Mouse (Mus musculus) stomach, postnatal 0 days (tissue): Measurements from ENCODE around the gene Scarf2. TPM values are rescaled to one million over a fixed set of nuclear protein-coding genes. Genes with fewer than 3 reads are reported as not detected.

Experiments
- ATAC-seq: fragments of 200-750 bp; cut with Nextera tagmentation; 2 replicates; pipeline ENCODE4 v1.8.0; 2017; ENCODE audit not compliant: low FRiP score, low TSS enrichment
- DNase-seq: peaks from one replicate; pipeline ENCODE4 v3.0.0-alpha.2; 2016; ENCODE audit warnings: low spot score
- H3K27ac ChIP-seq: fragments of 300-500 bp; sonication (generic); replicated peaks from 2 replicates; pipeline ENCODE4 v1.5.1; 2014; ENCODE audit warnings: mild to moderate bottlenecking, control low read depth
- H3K27me3 ChIP-seq: fragments of 300-500 bp; sonication (generic); 2 replicates; pipeline ENCODE4 v1.6.1; 2014; ENCODE audit warnings: low read length; ENCODE audit not compliant: control insufficient read depth, insufficient read depth
- H3K36me3 ChIP-seq: fragments of 300-500 bp; sonication (generic); 2 replicates; pipeline ENCODE4 v1.6.1; 2014; ENCODE audit warnings: low read length, mixed read lengths; ENCODE audit not compliant: control insufficient read depth, insufficient read depth
- H3K4me1 ChIP-seq: fragments of 300-500 bp; sonication (generic); replicated peaks from 2 replicates; pipeline ENCODE4 v1.6.1; 2014; ENCODE audit warnings: antibody characterized with exemption; ENCODE audit not compliant: control insufficient read depth, insufficient read depth
- H3K4me2 ChIP-seq: fragments of 300-500 bp; sonication (generic); replicated peaks from 2 replicates; pipeline ENCODE4 v1.6.1; 2014; ENCODE audit warnings: low read depth, mild to moderate bottlenecking, control low read depth, moderate library complexity
- H3K4me3 ChIP-seq: fragments of 300-500 bp; sonication (generic); 2 replicates; pipeline ENCODE4 v1.5.1; 2014; ENCODE audit warnings: low read depth, low read length, control low read depth
- H3K9ac ChIP-seq: fragments of 300-500 bp; sonication (generic); 2 replicates; pipeline ENCODE4 v1.6.1; 2014; ENCODE audit warnings: mild to moderate bottlenecking, low read length, control low read depth, mixed read lengths
- H3K9me3 ChIP-seq: fragments of 300-500 bp; sonication (generic); 2 replicates; pipeline ENCODE4 v1.6.1; 2016; ENCODE audit warnings: low read length; ENCODE audit not compliant: control insufficient read depth
- CTCF ChIP-seq: IDR thresholded peaks from 2 replicates; pipeline ENCODE4 v1.5.1; 2016; ENCODE audit warnings: antibody characterized with exemption, low read depth, mild to moderate bottlenecking, moderate library complexity
- EP300 ChIP-seq: optimal IDR thresholded peaks from 2 replicates; pipeline ENCODE3; 2016; ENCODE audit warnings: antibody characterized with exemption
- WGBS: fragments of 180-500 bp; shearing (Covaris S2); extraction: QIAGEN DNeasy Blood & Tissue Kit; methylation state at CpG from one replicate; pipeline ENCODE4 v1.1.7; 2014; 5-methylcytosine and 5-hydroxymethylcytosine counted together
- polyA plus RNA-seq: library from polyadenylated mRNA; unstranded; fragments of >200 nt; fragmentation: Nextera tagmentation; extraction: Ambion mirVana; gene quantifications from 2 replicates; pipeline ENCODE4 v1.2.1, GENCODE M21; 2015

The Scarf2 gene
- 7.8 and 10.7 TPM in 2 replicates for polyA plus RNA-seq

DNA sequence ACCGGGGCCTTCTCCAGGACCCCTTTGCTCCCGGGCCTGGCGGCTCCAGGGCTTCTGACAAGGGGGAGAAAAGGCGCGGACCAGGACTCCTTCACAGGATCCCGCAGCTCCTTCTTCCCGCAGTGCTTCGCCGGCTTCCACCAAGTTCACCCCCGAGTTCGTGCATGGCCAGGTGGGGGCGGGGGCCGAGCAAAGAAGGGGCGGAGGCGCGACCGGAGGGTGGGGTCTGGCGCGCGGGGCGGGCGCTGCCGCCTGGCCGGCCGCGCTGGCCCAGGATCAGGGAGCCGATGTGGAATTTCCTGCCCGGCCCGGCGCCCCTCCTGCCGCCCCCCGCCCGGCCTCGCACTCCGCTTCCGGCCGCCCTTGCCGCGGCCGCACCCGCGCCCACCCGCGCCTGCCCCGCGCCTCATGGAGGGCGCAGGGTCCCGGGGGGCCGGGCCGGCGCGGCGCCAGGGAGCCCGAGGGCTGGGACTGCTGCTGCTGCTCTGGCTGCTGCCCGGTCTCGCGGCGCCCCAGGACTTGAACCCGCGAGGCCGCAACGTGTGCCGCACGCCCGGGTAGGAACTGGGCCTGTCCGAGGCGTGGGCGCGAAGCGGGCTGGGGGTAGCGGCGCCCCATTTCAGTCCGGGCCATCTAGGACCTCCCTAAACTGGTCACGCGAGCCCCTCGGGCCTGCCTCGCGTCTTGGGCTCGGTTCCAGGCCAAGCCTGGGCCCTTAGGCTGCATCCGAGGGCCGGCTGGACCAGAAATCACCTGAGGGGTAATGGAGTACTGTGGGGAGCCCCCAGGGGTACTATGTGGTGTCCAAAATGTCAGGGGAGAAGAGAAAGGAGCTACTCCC is at the start of gene Scarf2:
Scarf2 (plus strand) TSS at position 312 of the 841 bp plus-strand sequence.
- TF ChIP-seq EP300 (no peak), CTCF (no peak)
- peaks cover 3% of the 10 kb centered on the region; the same call in 1 of the 2 replicates for H3K27me3 ChIP-seq
- peak within 1 kb of the TSS; percentile 83 for H3K9ac ChIP-seq
- no peaks in the 10 kb centered on the region; the same call in 1 of the 2 replicates for H3K36me3 ChIP-seq
- H3K4me1 ChIP-seq, result peaks cover 2% of the 10 kb centered on the region; the same call in 1 of the 2 replicates
- H3K4me3 ChIP-seq, result peak within 1 kb of the TSS; percentile 70
- no peaks in the 10 kb centered on the region for H3K9me3 ChIP-seq
- WGBS, result 2% methylated on average over 62 of the region's 81 CpGs
- peak within 1 kb of the TSS; percentile 94 for H3K27ac ChIP-seq
- ATAC-seq, result peak; percentile 53; the same call in 1 of the 2 replicates
- peak; percentile 74 for DNase-seq
- peak within 1 kb of the TSS; percentile 69 for H3K4me2 ChIP-seq

DNA sequence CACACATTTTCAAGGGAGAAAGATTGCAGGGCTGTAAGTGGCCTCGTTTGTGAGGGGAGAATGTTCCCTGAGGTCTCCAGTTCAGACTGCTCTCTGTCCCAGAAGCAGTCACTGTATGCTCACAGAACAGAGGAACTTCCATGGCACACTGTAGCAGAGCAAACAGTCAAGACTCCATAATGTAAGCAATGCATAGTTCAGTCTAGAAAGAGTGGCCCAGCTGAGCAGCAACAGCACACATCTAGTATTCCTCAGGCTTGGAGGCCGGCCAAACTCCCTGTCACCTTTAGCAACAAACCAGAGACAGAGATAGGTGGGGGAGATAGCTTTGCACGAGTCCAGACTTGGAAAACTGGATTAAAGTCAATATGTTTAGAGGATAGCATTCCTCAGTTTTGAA is 44.1 kb upstream of the Scarf2 start:
- Histone ChIP-seq H3K4me2 (no peak overlapping the region), H3K27me3 (no peaks in the 10 kb centered on the region), H3K27ac (peak overlapping the region; percentile 8), H3K4me1 (no peaks in the 10 kb centered on the region), H3K36me3 (no peaks in the 10 kb centered on the region), H3K4me3 (no peak overlapping the region), H3K9me3 (no peaks in the 10 kb centered on the region), H3K9ac (no peak overlapping the region)
- TF ChIP-seq EP300 (no peak), CTCF (no peak)
- ATAC-seq (peak; percentile 62), DNase-seq (peak; percentile 68)
- 6% methylated on average over 3 of the region's 3 CpGs for WGBS

DNA sequence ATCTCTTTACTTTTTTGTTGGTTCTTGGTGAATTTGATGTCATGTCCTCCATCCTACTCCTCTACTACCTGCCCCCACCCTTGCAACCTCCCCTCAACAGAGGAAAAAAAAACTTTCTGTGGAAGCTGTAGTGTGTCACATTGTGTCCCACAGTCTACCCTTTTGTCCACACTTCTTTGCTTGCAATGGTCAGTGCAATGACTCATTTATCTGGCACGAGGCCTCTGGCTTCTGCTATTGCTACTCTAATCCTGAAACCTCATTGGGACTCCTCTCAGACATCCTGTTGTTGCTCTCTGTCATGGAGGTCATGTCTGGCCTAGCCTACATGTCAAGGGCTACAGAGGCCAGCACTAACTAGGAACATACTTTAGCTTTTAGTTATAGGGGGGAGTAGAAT is 43.4 kb upstream of the Scarf2 start:
- Histone ChIP-seq H3K9me3 (no peaks in the 10 kb centered on the region), H3K36me3 (no peaks in the 10 kb centered on the region), H3K27me3 (no peaks in the 10 kb centered on the region), H3K9ac (no peak overlapping the region), H3K27ac (no peak overlapping the region), H3K4me2 (no peak overlapping the region), H3K4me1 (no peaks in the 10 kb centered on the region; the same call in 1 of the 2 replicates), H3K4me3 (no peak overlapping the region)
- no peak for DNase-seq
- no peak; the same call in 1 of the 2 replicates for ATAC-seq
- TF ChIP-seq CTCF, result no peak
- no peak for TF ChIP-seq EP300
- WGBS, result 40% methylated on average over 1 of the region's 1 CpGs

DNA sequence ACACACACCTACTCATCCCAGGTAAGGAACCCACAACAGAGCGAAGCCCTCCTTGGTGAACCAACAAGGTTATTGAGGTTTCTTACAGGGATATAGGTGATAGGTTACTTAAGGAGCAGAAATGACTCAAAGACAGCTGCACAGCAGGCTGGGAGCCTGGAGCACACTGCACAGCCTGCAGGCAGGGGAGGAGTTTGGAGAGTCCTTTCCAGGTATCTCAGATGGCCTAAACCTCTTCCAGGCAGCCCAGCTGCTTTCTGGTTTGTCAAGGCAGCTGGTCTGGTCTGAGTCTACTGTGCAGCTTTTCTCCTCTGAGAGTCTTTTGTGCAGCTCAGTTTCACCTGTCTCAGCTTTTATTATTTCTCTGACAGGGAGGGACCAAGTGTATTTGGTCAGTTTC is 39.3 kb upstream of the Scarf2 start:
- 100% methylated on average over 1 of the region's 1 CpGs for WGBS
- H3K36me3 ChIP-seq, result no peaks in the 10 kb centered on the region
- no peak overlapping the region for H3K27ac ChIP-seq
- no peaks in the 10 kb centered on the region for H3K27me3 ChIP-seq
- H3K9ac ChIP-seq, result no peak overlapping the region
- H3K4me3 ChIP-seq, result no peak overlapping the region
- no peak for DNase-seq
- H3K4me2 ChIP-seq, result no peak overlapping the region
- H3K9me3 ChIP-seq, result no peaks in the 10 kb centered on the region
- TF ChIP-seq CTCF (no peak), EP300 (no peak)
- no peak; the same call in 1 of the 2 replicates for ATAC-seq
- H3K4me1 ChIP-seq, result peaks cover 5% of the 10 kb centered on the region; the same call in 1 of the 2 replicates

DNA sequence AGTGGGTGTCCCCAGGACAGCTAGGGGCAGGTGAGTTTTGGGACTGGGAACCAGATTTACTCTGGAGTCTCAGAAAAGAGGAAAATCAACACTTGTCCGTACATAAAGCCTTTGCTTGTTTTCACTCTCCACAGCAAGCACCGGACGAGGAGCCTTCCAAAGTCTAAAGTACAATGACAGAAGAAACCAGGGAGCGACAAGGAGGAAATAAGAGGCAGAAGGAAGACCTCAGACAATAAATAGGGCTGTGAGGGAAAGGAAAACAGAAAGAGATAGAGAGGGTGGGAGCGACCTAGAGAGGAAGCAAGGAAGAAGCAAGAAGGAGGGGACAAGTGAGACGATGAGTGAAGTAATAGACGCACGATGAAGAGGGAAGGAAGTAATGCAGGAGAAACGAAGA is 38.2 kb upstream of the Scarf2 start:
- DNase-seq (no peak), ATAC-seq (0 out of 2 replicates have a peak, but pooled peaks have one; percentile 12)
- TF ChIP-seq EP300, result no peak
- TF ChIP-seq CTCF, result no peak
- Histone ChIP-seq H3K9ac (peak overlapping the region; percentile 85), H3K4me1 (peaks cover 5% of the 10 kb centered on the region; the same call in 1 of the 2 replicates), H3K4me3 (peak overlapping the region; percentile 50), H3K4me2 (peak overlapping the region; percentile 88), H3K27me3 (no peaks in the 10 kb centered on the region), H3K9me3 (no peaks in the 10 kb centered on the region), H3K36me3 (no peaks in the 10 kb centered on the region), H3K27ac (peak overlapping the region; percentile 88)
- 31% methylated on average over 9 of the region's 9 CpGs for WGBS

DNA sequence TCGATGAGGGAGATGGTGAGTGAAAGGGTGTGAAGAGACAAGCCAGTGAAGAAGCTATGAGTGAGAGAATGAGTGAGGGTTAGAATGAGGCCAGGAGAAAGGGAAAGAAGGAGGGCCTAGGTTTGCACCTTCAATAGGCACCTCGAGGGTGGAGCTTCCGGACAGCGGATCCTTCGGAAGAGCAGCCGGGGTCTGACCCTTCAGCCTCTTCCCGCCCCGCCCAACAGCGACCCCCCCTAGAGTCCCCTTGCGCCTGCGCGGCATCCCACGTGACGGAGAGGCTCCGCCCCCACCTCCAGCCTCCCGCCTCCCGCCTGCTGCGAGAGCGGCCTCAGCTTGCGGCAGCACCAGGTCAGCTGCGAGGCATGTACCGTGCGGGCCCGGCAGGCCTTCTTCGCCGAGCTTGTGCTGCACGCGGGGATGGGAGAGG is 37.7 kb upstream of the Scarf2 start, which contains the start of gene Klhl22:
Klhl22 (plus strand) TSS at position 275 of the 430 bp plus-strand sequence.
- ATAC-seq (peak; percentile 87), DNase-seq (peak; percentile 90)
- H3K4me1 ChIP-seq, result peaks cover 5% of the 10 kb centered on the region; the same call in 1 of the 2 replicates
- under 1% methylated on average over 27 of the region's 28 CpGs for WGBS
- H3K4me3 ChIP-seq, result peak within 1 kb of the TSS; percentile 50
- no peaks in the 10 kb centered on the region for H3K36me3 ChIP-seq
- peak within 1 kb of the TSS; percentile 88 for H3K27ac ChIP-seq
- no peaks in the 10 kb centered on the region for H3K27me3 ChIP-seq
- H3K4me2 ChIP-seq, result peak within 1 kb of the TSS; percentile 88
- H3K9ac ChIP-seq, result peak within 1 kb of the TSS; percentile 85
- H3K9me3 ChIP-seq, result no peaks in the 10 kb centered on the region
- TF ChIP-seq EP300, result no peak
- peak; percentile 15; the same call in 1 of the 2 replicates for TF ChIP-seq CTCF
